Mouse (Mus musculus) cerebellum, adult 2 months (tissue): ENCODE measurements around the gene Efna2. TPM values are rescaled to one million over a fixed set of nuclear protein-coding genes. Genes with fewer than 3 reads are reported as not detected.
"Not testable (repeated sequence)": the region's sequence is repeated elsewhere in the genome, so short reads cannot be mapped to it uniquely, and the experiment has no call there.

Experiments
- DNase-seq, 2 experiments: peaks; one replicate each; pipeline ENCODE4 v3.0.0; 2021
- H3K27ac ChIP-seq: fragments of 200-500 bp; 2 replicates; pipeline ENCODE4 v1.5.1; 2012; ENCODE audit warnings: low read length, control low read depth, inconsistent platforms; ENCODE audit not compliant: insufficient read depth
- H3K27me3 ChIP-seq: fragments of 200-500 bp; 2 replicates; pipeline ENCODE4 v1.6.1; 2012; ENCODE audit warnings: inconsistent platforms, mild to moderate bottlenecking, low read length, moderate library complexity; ENCODE audit not compliant: control insufficient read depth, insufficient read depth
- H3K4me1 ChIP-seq: fragments of 200-500 bp; 2 replicates; pipeline ENCODE4 v1.6.1; 2011; ENCODE audit warnings: low read length; ENCODE audit not compliant: control insufficient read depth, insufficient read depth
- H3K4me3 ChIP-seq: fragments of 200-500 bp; replicated peaks from 2 replicates; pipeline ENCODE3; 2011; ENCODE audit warnings: mild to moderate bottlenecking, low read depth, low read length, control low read depth; ENCODE audit not compliant: insufficient read depth
- CTCF ChIP-seq: fragments of 200-500 bp; IDR thresholded peaks from 2 replicates; pipeline ENCODE4 v1.5.1; 2011; ENCODE audit warnings: low read depth, mild to moderate bottlenecking, control low read depth, low read length, moderate library complexity, borderline replicate concordance; ENCODE audit not compliant: insufficient read depth
- POLR2A ChIP-seq: fragments of 200-500 bp; IDR thresholded peaks from 2 replicates; pipeline ENCODE4 v1.6.1; 2011; ENCODE audit warnings: low read length, control low read depth, borderline replicate concordance; ENCODE audit not compliant: insufficient read depth
- WGBS: fragments of 180-500 bp; shearing (Covaris S2); methylation state at CpG from one replicate; pipeline ENCODE4 v1.1.7; 2018; 5-methylcytosine and 5-hydroxymethylcytosine counted together
- polyA plus RNA-seq: library from polyadenylated mRNA; depleted of rRNA; stranded (reverse); fragments of >200 nt; gene quantifications from 2 replicates; pipeline ENCODE4 v1.2.3, GENCODE M21; 2012

The Efna2 gene
- polyA plus RNA-seq, 1 experiment: 10.2 TPM

GRCm38 (mm10) chr10:80200485-80200884 is 21.2 kb downstream of the Efna2 start:
- DNase-seq: no peak
- no peak overlapping the region for H3K4me3 ChIP-seq
- H3K27me3 ChIP-seq: no peaks in the 10 kb centered on the region
- TF ChIP-seq POLR2A: no peak
- no peak for TF ChIP-seq CTCF
- peaks cover 3% of the 10 kb centered on the region for H3K4me1 ChIP-seq
- 73% methylated on average over 6 of the region's 6 CpGs for WGBS
- no peak overlapping the region for H3K27ac ChIP-seq

- WGBS: 27% methylated on average over 7 of the region's 7 CpGs
- Histone ChIP-seq H3K27ac (no peak overlapping the region), H3K4me3 (no peak overlapping the region), H3K4me1 (peaks cover 3% of the 10 kb centered on the region), H3K27me3 (no peaks in the 10 kb centered on the region)
- DNase-seq: no peak
- TF ChIP-seq CTCF: no peak
- no peak for TF ChIP-seq POLR2A
These were observed 24.8 kb downstream of the Efna2 start for GRCm38 (mm10) chr10:80204055-80204454.

GRCm38 (mm10) chr10:80207201-80207600 is 27.9 kb downstream of the Efna2 start:
- no peak for TF ChIP-seq POLR2A
- TF ChIP-seq CTCF: no peak
- WGBS: 66% methylated on average over 1 of the region's 1 CpGs

GRCm38 (mm10) chr10:80207676-80208075 is 28.4 kb downstream of the Efna2 start:
- Histone ChIP-seq H3K27ac (no peak overlapping the region), H3K4me3 (no peak overlapping the region), H3K4me1 (no peaks in the 10 kb centered on the region), H3K27me3 (no peaks in the 10 kb centered on the region)
- no peak for DNase-seq
- TF ChIP-seq POLR2A (no peak), CTCF (no peak)
- 66% methylated on average over 10 of the region's 10 CpGs for WGBS

More at GRCm38 (mm10) chr10:80207201-80207600, 27.9 kb downstream of the Efna2 start:
- Histone ChIP-seq H3K27ac (no peak overlapping the region), H3K4me1 (no peaks in the 10 kb centered on the region), H3K27me3 (no peaks in the 10 kb centered on the region), H3K4me3 (no peak overlapping the region)
- DNase-seq: no peak

- no peaks in the 10 kb centered on the region for H3K4me1 ChIP-seq
- 90% methylated on average over 4 of the region's 4 CpGs for WGBS
These were observed 29.0 kb downstream of the Efna2 start for GRCm38 (mm10) chr10:80208248-80208647.

GRCm38 (mm10) chr10:80208841-80209371 is 29.6 kb downstream of the Efna2 start:
- no peak for DNase-seq
- TF ChIP-seq CTCF (no peak), POLR2A (no peak)
- H3K27ac ChIP-seq: no peak overlapping the region
- no peaks in the 10 kb centered on the region for H3K27me3 ChIP-seq
- 24% methylated on average over 24 of the region's 24 CpGs for WGBS
- no peak overlapping the region for H3K4me3 ChIP-seq
- no peaks in the 10 kb centered on the region for H3K4me1 ChIP-seq

More at GRCm38 (mm10) chr10:80208248-80208647, 29.0 kb downstream of the Efna2 start:
- TF ChIP-seq CTCF (no peak), POLR2A (no peak)
- H3K4me3 ChIP-seq: no peak overlapping the region
- DNase-seq: no peak
- no peaks in the 10 kb centered on the region for H3K27me3 ChIP-seq
- H3K27ac ChIP-seq: no peak overlapping the region

GRCm38 (mm10) chr10:80211547-80212103 is 32.3 kb downstream of the Efna2 start:
- not testable (repeated sequence) for H3K27me3 ChIP-seq, H3K4me1 ChIP-seq, H3K27ac ChIP-seq, DNase-seq, H3K4me3 ChIP-seq
- WGBS: 76% methylated on average over 7 of the region's 7 CpGs

- Histone ChIP-seq H3K27me3 (no peaks in the 10 kb centered on the region), H3K4me1 (no peaks in the 10 kb centered on the region), H3K27ac (no peak overlapping the region), H3K4me3 (no peak overlapping the region)
- no peak for DNase-seq
- no peak for TF ChIP-seq CTCF
- TF ChIP-seq POLR2A: no peak
- WGBS: 51% methylated on average over 16 of the region's 16 CpGs
These were observed 35.9 kb downstream of the Efna2 start for GRCm38 (mm10) chr10:80215048-80215772.
